Mouse (Mus musculus) E14TG2a.4 (cell line): ENCODE results near the gene Tlr9.

Experiments used
- H3K27me3 ChIP-seq: 2 replicates; pipeline ENCODE4 v1.6.1; 2014; ENCODE audit warnings: low read length, control low read depth; ENCODE audit not compliant: insufficient read depth
- H3K36me3 ChIP-seq: 2 replicates; pipeline ENCODE4 v1.6.1; 2014; ENCODE audit warnings: low read length, control low read depth; ENCODE audit not compliant: insufficient read depth
- H3K4me1 ChIP-seq: replicated peaks from 2 replicates; pipeline ENCODE4 v1.6.1; 2014; ENCODE audit warnings: low read depth, low read length, control low read depth
- H3K4me3 ChIP-seq: replicated peaks from 2 replicates; pipeline ENCODE4 v1.5.1; 2014; ENCODE audit warnings: mild to moderate bottlenecking, low read length
- H3K9me3 ChIP-seq: 2 replicates; pipeline ENCODE4 v1.6.1; 2014; ENCODE audit warnings: low read length, control low read depth
- CTCF ChIP-seq: conservative IDR thresholded peaks from 2 replicates; pipeline ENCODE4 v1.5.1; 2014; ENCODE audit warnings: low read length
- NANOG ChIP-seq: IDR thresholded peaks from 2 replicates; pipeline ENCODE4 v1.6.1; 2014; ENCODE audit warnings: borderline replicate concordance, low read length, mixed read lengths
- POU5F1 ChIP-seq: IDR thresholded peaks from 2 replicates; pipeline ENCODE4 v1.6.1; 2014; ENCODE audit warnings: low read length, borderline replicate concordance

Gene Tlr9

DNA sequence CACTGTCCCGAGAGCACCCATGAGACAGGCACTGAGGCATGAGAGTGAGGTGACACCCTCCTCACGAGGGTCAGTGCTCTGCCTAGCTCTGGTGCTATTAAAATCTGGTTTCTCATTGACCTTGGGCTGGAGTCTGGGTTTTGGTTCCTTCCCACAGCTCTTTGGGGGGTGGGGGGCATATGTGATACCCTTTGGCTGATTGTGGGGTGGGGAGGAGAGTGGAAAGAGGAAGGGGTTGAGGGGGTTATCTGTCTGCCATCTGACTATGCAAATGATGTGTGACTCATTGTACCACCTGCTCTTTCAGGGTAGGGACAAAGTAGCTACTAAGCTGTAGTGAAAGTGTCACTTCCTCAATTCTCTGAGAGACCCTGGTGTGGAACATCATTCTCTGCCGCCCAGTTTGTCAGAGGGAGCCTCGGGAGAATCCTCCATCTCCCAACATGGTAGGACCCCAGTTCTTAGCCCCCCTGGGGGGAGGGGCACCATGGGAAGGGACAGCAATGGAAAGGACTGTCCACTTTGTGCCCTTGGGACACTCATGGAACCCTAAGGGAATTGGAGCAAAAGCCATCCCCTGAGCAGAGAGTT, at the start of gene Tlr9:
Gene Tlr9 (plus strand): TSS at position 338 of the 591 bp plus-strand sequence.
- Histone ChIP-seq H3K36me3 (no peaks in the 10 kb centered on the region), H3K27me3 (peaks cover 46% of the 10 kb centered on the region), H3K9me3 (peaks cover 6% of the 10 kb centered on the region), H3K4me1 (peaks cover 21% of the 10 kb centered on the region), H3K4me3 (no peak within 1 kb of the TSS)
- TF ChIP-seq NANOG (no peak), POU5F1 (no peak), CTCF (no peak)

DNA sequence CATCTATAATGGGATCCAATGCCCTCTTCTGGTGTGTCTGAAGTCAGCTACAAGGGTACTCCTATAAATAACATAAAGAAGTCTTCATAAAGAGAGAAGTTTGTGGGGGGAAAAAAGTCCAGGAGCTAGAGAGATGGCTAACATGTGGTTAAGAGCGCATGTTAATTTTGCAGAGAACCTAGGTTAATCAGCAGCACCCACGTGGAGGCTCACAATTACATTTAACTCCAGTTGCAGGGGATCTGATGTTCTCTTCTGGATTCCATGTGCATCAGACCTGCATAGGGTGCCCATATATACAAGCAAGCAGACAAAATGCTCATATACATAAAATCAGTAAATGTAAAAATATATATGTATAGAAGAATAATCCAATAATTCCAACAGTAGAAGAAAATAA, 49.0 kb upstream of the Tlr9 start:
- H3K4me1 ChIP-seq: peaks cover 75% of the 10 kb centered on the region
- no peaks in the 10 kb centered on the region for H3K9me3 ChIP-seq
- no peaks in the 10 kb centered on the region for H3K27me3 ChIP-seq
- peaks cover 57% of the 10 kb centered on the region for H3K36me3 ChIP-seq
- peak overlapping the region; percentile 95 for H3K4me3 ChIP-seq
- TF ChIP-seq CTCF: no peak
- TF ChIP-seq POU5F1: no peak
- no peak for TF ChIP-seq NANOG

DNA sequence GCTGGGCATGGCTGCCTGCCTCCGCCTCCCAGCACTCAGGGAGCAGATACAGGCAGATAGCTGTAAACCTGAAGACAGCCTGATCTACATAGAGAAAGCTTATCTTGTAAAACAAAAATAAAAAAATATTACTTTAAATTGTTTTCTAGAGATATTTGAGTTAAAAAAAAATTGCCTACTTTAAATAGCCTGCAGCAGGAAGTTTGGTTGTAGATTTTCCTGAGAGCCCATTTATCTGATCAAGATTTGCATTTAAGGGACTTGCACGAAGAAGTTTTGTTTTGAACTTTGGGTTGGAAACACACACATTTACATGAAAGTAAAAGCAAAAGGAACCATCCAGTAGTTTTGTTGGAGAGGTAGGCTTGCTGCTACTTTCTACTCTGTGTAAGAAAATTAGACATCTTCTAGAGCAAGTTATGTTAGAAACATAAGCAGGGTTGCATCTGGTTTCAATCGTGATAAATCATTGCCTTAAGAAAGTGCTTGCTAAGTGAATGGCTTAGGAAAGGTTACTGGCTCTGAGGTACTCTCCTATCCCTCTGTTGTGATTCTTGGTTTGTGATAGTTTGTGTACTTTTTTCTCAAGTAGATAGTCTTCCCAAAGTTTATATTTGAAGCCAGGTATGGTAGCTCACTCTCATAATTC, 46.7 kb upstream of the Tlr9 start:
- TF ChIP-seq CTCF (no peak), NANOG (no peak), POU5F1 (no peak)
- peak overlapping the region; percentile 46 for H3K4me3 ChIP-seq
- H3K27me3 ChIP-seq: no peaks in the 10 kb centered on the region
- H3K36me3 ChIP-seq: peaks cover 80% of the 10 kb centered on the region
- peaks cover 79% of the 10 kb centered on the region for H3K4me1 ChIP-seq
- H3K9me3 ChIP-seq: no peaks in the 10 kb centered on the region

DNA sequence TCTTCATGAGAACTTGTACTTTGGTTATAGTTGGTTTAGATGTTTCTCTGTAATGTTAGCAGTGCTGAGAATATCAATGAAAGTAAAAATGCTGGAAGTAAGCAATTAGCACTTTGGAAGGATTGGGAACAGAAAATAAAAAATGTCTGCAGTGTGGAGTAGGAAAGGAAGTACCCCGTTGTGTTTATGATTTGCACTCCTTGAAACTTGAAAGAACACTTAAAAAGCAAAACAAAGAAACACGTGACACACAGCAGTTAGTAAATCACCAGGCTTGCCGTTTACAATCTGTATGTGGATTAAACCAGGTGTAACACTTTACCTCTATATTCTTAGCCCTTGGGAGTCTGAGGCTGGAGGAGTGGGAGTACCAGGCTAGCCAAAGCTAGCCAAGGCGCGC, 45.6 kb upstream of the Tlr9 start:
- peaks cover 91% of the 10 kb centered on the region for H3K36me3 ChIP-seq
- TF ChIP-seq CTCF (no peak), NANOG (peak; percentile 84)
- no peaks in the 10 kb centered on the region for H3K9me3 ChIP-seq
- H3K4me1 ChIP-seq: peaks cover 90% of the 10 kb centered on the region
- H3K4me3 ChIP-seq: peak overlapping the region; percentile 35; the same call in 1 of the 2 replicates
- H3K27me3 ChIP-seq: no peaks in the 10 kb centered on the region

DNA sequence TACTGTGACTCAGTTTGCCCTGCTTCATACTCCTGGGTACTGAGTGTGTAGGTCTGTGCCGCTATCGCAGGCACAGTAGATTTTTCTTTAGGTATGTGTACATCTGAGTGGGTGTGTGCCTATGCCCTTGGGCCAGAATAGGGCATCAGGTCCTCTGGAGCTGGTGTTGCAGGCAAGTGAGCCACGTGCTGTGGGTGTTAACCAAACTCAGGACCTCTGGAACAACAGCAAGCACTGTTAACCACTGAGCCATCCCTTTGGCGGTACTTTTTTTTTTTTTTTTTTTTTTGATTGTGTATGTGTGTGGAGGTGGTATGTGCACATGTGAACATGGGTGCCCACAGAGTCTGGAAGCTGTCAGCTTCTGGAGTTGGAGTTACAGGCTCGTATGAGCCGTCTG, 44.6 kb upstream of the Tlr9 start:
- no peaks in the 10 kb centered on the region for H3K9me3 ChIP-seq
- peaks cover 99% of the 10 kb centered on the region for H3K4me1 ChIP-seq
- TF ChIP-seq POU5F1 (no peak), CTCF (no peak), NANOG (no peak)
- H3K4me3 ChIP-seq: peak overlapping the region; percentile 50
- H3K27me3 ChIP-seq: no peaks in the 10 kb centered on the region
- peaks cover 99% of the 10 kb centered on the region for H3K36me3 ChIP-seq

DNA sequence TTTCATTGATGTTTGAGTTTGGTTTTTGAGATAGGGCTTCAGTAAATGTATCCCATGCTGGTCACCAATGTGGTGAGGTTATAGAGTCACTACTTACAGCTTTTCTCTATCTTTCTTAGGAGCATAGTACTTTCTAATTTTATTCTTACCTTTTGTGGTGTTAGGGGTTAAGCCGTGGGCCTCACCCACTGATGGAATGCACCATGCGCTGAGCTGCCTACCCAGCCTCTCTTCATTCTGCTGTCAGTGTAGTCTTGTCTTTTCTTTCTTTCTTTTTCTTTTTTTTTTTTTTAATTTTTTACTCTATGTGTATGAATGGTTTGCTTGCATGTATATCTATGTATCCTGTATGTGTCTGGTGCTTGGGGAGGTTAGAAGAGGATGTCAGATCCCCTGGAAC, 42.9 kb upstream of the Tlr9 start:
- H3K4me3 ChIP-seq: peak overlapping the region; percentile 50
- no peak for TF ChIP-seq NANOG
- TF ChIP-seq POU5F1: no peak
- TF ChIP-seq CTCF: no peak
- H3K36me3 ChIP-seq: peaks cover 100% of the 10 kb centered on the region
- peaks cover 88% of the 10 kb centered on the region for H3K4me1 ChIP-seq
- H3K27me3 ChIP-seq: no peaks in the 10 kb centered on the region
- H3K9me3 ChIP-seq: no peaks in the 10 kb centered on the region

DNA sequence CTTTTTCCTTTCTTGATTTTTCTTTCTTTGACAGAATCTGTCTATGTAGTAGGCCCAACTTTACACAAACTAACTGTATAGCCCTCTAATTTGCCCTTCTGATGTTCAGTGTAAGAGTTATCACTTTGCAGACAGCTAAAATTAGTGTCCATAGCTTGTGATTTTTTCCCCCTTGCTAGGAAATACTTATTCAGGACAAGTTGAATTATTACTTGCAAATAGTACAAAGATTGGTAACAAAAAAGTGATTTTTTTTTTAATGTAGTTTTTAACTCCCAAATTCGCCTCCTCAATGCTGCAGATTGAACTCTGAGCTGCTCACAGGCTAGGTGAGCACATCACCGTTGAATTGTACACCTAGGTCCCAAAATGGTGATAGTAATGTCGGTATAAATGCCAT, 42.4 kb upstream of the Tlr9 start:
- TF ChIP-seq NANOG (no peak), POU5F1 (no peak), CTCF (no peak)
- no peaks in the 10 kb centered on the region for H3K9me3 ChIP-seq
- peaks cover 86% of the 10 kb centered on the region for H3K4me1 ChIP-seq
- peaks cover 100% of the 10 kb centered on the region for H3K36me3 ChIP-seq
- H3K4me3 ChIP-seq: 0 out of 2 replicates have a peak overlapping the region, but pooled peaks have one; percentile 2
- no peaks in the 10 kb centered on the region for H3K27me3 ChIP-seq

DNA sequence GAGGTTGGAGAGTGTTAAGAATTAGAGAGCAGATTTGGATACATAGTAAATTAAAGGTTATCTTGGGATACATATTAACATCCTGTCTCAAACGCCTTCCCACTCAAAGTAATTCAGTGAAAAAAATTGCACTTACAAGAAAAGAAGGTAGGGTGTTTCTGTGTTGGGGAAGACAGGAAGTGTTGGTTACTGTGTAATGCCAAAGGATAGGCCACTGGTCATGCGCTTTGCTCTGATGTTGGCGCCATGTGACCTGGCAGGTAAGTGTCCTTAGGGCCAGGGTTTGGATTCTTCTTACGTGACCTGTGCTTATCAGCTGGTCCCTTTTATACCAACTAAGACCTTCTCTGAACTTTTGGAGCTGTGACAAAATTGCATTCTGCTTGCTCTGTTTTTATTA, 40.3 kb upstream of the Tlr9 start:
- no peaks in the 10 kb centered on the region for H3K9me3 ChIP-seq
- TF ChIP-seq NANOG: no peak
- TF ChIP-seq POU5F1: no peak
- no peak for TF ChIP-seq CTCF
- H3K4me3 ChIP-seq: no peak overlapping the region

DNA sequence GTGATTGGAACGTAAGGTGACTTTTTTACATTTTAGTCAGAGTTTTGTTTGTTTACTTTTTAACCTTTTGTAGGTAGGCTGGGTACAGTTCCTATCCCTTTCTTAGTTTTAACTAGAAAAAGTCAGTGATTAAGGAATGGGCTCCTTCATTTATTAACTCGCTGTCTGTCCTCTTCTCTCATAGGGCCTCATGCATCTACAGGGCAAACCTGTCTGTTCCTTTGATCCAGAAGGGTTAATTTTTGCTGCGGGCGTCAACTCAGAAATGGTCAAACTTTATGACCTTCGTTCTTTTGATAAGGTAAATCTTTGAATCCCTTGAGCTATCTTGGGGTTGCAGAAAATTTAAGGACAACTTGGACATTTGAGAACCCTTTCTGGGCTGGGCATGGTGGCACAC, 38.4 kb upstream of the Tlr9 start:
- Histone ChIP-seq H3K4me3 (no peak overlapping the region), H3K27me3 (no peaks in the 10 kb centered on the region), H3K36me3 (peaks cover 100% of the 10 kb centered on the region), H3K9me3 (no peaks in the 10 kb centered on the region), H3K4me1 (peaks cover 72% of the 10 kb centered on the region)
- no peak for TF ChIP-seq CTCF
- TF ChIP-seq NANOG: no peak
- TF ChIP-seq POU5F1: no peak

More for the DNA sequence above, 40.3 kb upstream of the Tlr9 start:
- H3K4me1 ChIP-seq: peaks cover 72% of the 10 kb centered on the region
- no peaks in the 10 kb centered on the region for H3K27me3 ChIP-seq
- peaks cover 100% of the 10 kb centered on the region for H3K36me3 ChIP-seq
